Mouse (Mus musculus) layer of hippocampus, adult 2 months (tissue): ENCODE measurements around the gene Nfib. TPM values are rescaled to one million over a fixed set of nuclear protein-coding genes. Genes with fewer than 3 reads are reported as not detected.

Source experiments
- DNase-seq, 2 experiments: peaks; one replicate each; pipeline ENCODE4 v3.0.0; 2022; ENCODE audit warnings: low spot score in 2 of 2
- H3K27ac ChIP-seq: fragments of 200-600 bp; 2 replicates; pipeline ENCODE4 v1.8.1; 2022
- H3K4me3 ChIP-seq: fragments of 200-600 bp; 2 replicates; pipeline ENCODE4 v1.8.1; 2022; ENCODE audit warnings: mild to moderate bottlenecking
- CTCF ChIP-seq: fragments of 200-600 bp; conservative IDR thresholded peaks from 2 replicates; pipeline ENCODE4 v1.8.1; 2022; ENCODE audit warnings: antibody characterized with exemption, mild to moderate bottlenecking, moderate library complexity
- total RNA-seq, 2 experiments: library from RNA; stranded (reverse); gene quantifications; 2 replicates each; pipeline ENCODE4 v1.2.3; 2021

Gene Nfib
- total RNA-seq, 2 experiments from 2014 or later, result 174 to 186 TPM

GRCm38 (mm10) chr4:82637633-82638032 lies 67.9 kb downstream of the Nfib start:
- TF ChIP-seq CTCF, result no peak
- DNase-seq, result no peak
- Histone ChIP-seq H3K4me3 (no peak overlapping the region), H3K27ac (no peak overlapping the region)

GRCm38 (mm10) chr4:82636658-82637057 lies 68.9 kb downstream of the Nfib start:
- Histone ChIP-seq H3K4me3 (no peak overlapping the region), H3K27ac (no peak overlapping the region)
- DNase-seq, result no peak
- TF ChIP-seq CTCF, result no peak

GRCm38 (mm10) chr4:82635881-82636280 lies 69.7 kb downstream of the Nfib start:
- H3K4me3 ChIP-seq, result no peak overlapping the region
- no peak for DNase-seq
- H3K27ac ChIP-seq, result no peak overlapping the region
- TF ChIP-seq CTCF, result no peak

GRCm38 (mm10) chr4:82635118-82635517 lies 70.4 kb downstream of the Nfib start:
- H3K27ac ChIP-seq, result no peak overlapping the region
- H3K4me3 ChIP-seq, result no peak overlapping the region
- no peak for DNase-seq
- no peak for TF ChIP-seq CTCF

DNA sequence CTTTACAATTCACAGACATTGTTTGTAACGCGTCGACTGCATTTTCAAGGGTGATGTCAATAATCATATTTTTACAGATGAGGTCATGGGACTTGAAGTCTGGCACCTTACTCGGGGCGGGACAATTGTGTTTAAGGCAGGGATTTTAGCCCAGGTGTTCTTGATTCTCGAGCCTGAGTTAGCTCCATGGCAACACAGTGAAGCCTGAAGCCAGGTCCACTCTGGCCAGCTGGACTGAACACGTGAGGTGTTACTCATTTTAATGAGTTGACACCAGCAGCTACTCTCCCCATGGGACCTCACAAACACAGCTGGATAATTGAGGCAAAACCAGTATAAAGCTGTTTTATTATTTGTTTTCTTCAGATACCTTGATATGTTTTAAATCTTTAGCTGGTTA lies 71.2 kb downstream of the Nfib start:
- no peak overlapping the region for H3K4me3 ChIP-seq
- no peak overlapping the region for H3K27ac ChIP-seq
- no peak for TF ChIP-seq CTCF
- no peak for DNase-seq

DNA sequence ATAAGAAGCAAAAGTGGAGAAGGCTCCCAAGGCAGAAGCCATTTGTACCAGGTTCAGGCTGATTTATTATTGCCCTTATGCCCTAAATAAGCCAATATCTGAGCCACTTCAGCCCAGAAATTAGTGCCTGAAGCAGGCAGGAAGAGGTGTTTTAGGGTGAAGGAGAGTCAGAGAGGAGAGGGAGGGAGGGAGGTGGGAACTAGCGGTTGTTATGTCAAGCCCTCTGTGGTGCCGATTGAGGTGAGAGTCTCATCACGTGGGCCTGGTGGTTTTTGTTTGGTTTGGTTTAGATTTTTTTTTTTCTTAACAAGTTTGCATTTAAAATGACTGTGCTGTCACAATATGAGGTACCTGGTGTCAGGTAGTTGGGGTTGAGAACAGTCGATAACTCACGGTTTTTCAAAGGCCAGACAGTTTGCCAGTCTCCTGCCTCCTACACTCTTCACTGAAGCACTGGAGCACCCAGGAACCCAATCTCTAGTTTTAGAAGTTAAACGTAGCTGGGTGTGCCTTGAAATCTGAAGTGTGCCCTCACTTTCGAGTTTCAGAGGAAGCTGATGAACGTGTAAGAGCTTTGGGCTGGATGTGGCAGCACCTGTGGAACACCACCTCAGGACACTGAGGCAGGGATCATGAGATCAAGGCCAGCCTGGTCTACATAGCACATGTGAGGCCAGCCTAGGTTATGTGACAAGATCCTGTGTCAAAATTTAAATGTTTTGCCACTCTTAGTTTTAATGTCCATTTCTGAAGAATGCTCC lies 81.1 kb downstream of the Nfib start:
- no peak overlapping the region for H3K27ac ChIP-seq
- no peak overlapping the region for H3K4me3 ChIP-seq
- DNase-seq, result no peak
- no peak for TF ChIP-seq CTCF

GRCm38 (mm10) chr4:82623835-82624234 lies 81.7 kb downstream of the Nfib start:
- Histone ChIP-seq H3K27ac (no peak overlapping the region), H3K4me3 (no peak overlapping the region)
- no peak for DNase-seq
- TF ChIP-seq CTCF, result no peak

DNA sequence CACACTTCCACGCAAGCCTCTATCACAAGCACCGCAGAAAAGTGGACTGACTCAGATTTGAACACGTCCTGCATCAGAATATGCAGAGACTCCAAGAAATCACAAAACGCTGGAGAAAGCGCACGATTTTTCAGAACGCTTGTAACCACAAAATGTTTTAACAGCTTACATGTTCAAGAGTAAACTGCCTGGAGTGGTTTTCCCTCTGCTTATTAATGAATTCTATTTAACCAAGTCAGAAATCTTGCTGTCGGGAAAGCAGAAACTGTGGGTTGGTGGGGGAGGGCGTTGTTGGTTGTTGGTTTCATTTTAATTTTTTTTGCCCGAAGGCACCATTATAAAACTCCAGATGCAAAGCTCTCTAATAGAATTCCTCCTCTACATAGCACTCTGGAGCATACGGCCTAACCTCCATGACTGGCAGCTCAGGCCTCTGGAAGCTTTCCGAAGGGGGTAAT lies 82.4 kb downstream of the Nfib start:
- peak overlapping the region; percentile 6; the same call in 1 of the 2 replicates for H3K4me3 ChIP-seq
- no peak for DNase-seq
- no peak for TF ChIP-seq CTCF
- H3K27ac ChIP-seq, result peak overlapping the region; percentile 71; the same call in 1 of the 2 replicates

- Histone ChIP-seq H3K4me3 (no peak overlapping the region), H3K27ac (peak overlapping the region; percentile 71; the same call in 1 of the 2 replicates)
- TF ChIP-seq CTCF, result no peak
- DNase-seq, result peak; percentile 81 to 83
Observed at GRCm38 (mm10) chr4:82622321-82622836, 83.2 kb downstream of the Nfib start.

GRCm38 (mm10) chr4:82619539-82619941 lies 86.0 kb downstream of the Nfib start:
- peak; percentile 65 to 78 for DNase-seq
- Histone ChIP-seq H3K4me3 (no peak overlapping the region; the same call in 1 of the 2 replicates), H3K27ac (no peak overlapping the region)
- TF ChIP-seq CTCF, result peak; percentile 74

- no peak for DNase-seq
- no peak overlapping the region for H3K27ac ChIP-seq
- H3K4me3 ChIP-seq, result no peak overlapping the region
- no peak for TF ChIP-seq CTCF
Observed at GRCm38 (mm10) chr4:82619003-82619402, 86.5 kb downstream of the Nfib start.

GRCm38 (mm10) chr4:82617257-82617656 lies 88.3 kb downstream of the Nfib start:
- Histone ChIP-seq H3K27ac (no peak overlapping the region), H3K4me3 (no peak overlapping the region)
- no peak for DNase-seq
- TF ChIP-seq CTCF, result no peak

GRCm38 (mm10) chr4:82615712-82616111 lies 89.8 kb downstream of the Nfib start:
- no peak overlapping the region for H3K4me3 ChIP-seq
- H3K27ac ChIP-seq, result no peak overlapping the region
- DNase-seq, result no peak
- no peak for TF ChIP-seq CTCF

- Histone ChIP-seq H3K27ac (no peak overlapping the region), H3K4me3 (no peak overlapping the region)
- DNase-seq, result no peak
- no peak for TF ChIP-seq CTCF
Observed at GRCm38 (mm10) chr4:82614466-82614805, 91.1 kb downstream of the Nfib start.
